Mouse (Mus musculus): ENCODE measurements around the gene Amigo2. TPM values are rescaled to one million over a fixed set of nuclear protein-coding genes. Genes with fewer than 3 reads are reported as not detected.

The Amigo2 gene
- polyA plus RNA-seq, 1 experiment from 2014 or later: 11.5 TPM

DNA sequence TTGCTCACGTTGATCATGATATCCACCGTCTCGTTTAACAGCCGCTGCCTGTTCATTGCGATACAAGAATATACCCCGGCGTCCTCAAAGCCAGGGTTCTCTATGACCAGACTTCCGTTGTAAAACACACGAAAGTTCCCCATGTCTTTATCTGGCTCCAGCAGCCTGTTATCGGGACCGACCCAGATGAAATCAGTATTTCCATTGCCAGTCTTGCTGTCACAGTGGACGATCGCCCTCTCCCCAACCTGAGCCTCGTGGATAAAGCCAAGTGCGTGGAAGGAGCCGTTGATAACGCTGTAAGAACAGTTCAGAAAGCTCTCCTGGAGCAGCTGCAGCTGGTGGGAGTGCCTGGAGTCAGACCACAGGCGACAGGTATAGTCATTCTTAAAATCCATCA, 1.7 kb downstream of the Amigo2 start:
- H3K36me3 ChIP-seq (replicated peaks; ENCODE audit: control insufficient read depth, insufficient read depth): no peaks in the 10 kb centered on the region
- WGBS: 87% methylated on average over 18 of the region's 18 CpGs
- H3K4me3 ChIP-seq (replicated peaks; ENCODE audit: low read length): no peak overlapping the region
- H3K9me3 ChIP-seq (ENCODE audit: control insufficient read depth, low read length): no peaks in the 10 kb centered on the region
- no peak for ATAC-seq (ENCODE audit: low FRiP score)
- 0 out of 2 replicates have a peak, but pooled peaks cover 8% of the 10 kb centered on the region for H3K27me3 ChIP-seq (ENCODE audit: control insufficient read depth, insufficient read depth, low read length)
- H3K4me2 ChIP-seq (replicated peaks): peak overlapping the region; percentile 66; the same call in 1 of the 2 replicates
- H3K27ac ChIP-seq: no peak overlapping the region
- H3K9ac ChIP-seq: no peak overlapping the region
- H3K4me1 ChIP-seq (replicated peaks; ENCODE audit: control insufficient read depth, insufficient read depth, low read length): peaks cover 16% of the 10 kb centered on the region
- no peak for DNase-seq (ENCODE audit: low spot score)

DNA sequence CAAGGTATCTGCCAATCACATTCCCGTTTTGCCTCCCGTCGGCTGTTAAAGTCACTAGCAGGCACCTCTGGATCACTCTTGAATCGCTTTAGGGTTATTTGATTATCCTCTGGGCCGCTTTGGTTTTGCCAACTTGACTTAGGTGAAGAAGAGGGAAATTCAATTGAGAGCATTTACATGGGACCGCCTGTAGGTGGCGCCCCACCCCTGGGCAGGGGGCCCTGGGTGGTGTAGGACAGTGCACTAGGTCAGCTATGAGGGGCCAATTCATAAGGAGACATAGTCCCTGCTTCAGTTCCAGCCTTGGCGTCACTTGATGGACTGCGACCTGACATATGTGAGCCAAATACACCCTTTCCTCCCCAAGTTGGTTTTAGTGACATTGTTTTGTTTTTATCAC, 10.1 kb downstream of the Amigo2 start:
- H3K4me2 ChIP-seq (replicated peaks): no peak overlapping the region
- no peak for ATAC-seq (ENCODE audit: low FRiP score)
- no peak for DNase-seq (ENCODE audit: low spot score)
- no peaks in the 10 kb centered on the region for H3K27me3 ChIP-seq (ENCODE audit: control insufficient read depth, insufficient read depth, low read length)
- no peaks in the 10 kb centered on the region for H3K36me3 ChIP-seq (replicated peaks; ENCODE audit: control insufficient read depth, insufficient read depth)
- no peaks in the 10 kb centered on the region for H3K4me1 ChIP-seq (replicated peaks; ENCODE audit: control insufficient read depth, insufficient read depth, low read length)
- 56% methylated on average over 9 of the region's 9 CpGs for WGBS
- no peak overlapping the region for H3K9ac ChIP-seq
- H3K27ac ChIP-seq: no peak overlapping the region
- H3K4me3 ChIP-seq (replicated peaks; ENCODE audit: low read length): no peak overlapping the region
- no peaks in the 10 kb centered on the region for H3K9me3 ChIP-seq (ENCODE audit: control insufficient read depth, low read length)

DNA sequence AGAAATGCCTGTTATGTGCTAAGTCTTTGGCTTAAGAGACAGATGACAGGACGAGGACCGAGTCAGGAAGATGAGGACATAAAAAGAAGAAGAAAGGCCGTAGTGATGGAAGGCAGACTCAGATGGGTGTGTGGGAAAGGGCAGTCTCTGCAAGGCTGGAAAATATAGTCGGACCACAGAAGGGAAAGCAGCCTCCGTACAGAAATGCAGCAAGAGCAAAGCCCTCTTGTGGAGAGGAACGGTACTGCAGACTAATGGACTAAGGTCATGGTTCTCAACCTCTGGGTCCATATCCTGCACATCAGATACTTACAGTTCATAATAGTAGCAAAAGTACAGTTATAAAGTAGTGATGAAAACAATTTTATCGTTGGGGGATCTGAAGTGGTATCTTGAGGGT, 11.9 kb downstream of the Amigo2 start:
- ATAC-seq (ENCODE audit: low FRiP score) (no peak), DNase-seq (ENCODE audit: low spot score) (peak; percentile 74)
- Histone ChIP-seq H3K4me3 (replicated peaks; ENCODE audit: low read length) (no peak overlapping the region), H3K4me2 (replicated peaks) (no peak overlapping the region), H3K27ac (no peak overlapping the region), H3K9ac (no peak overlapping the region), H3K4me1 (replicated peaks; ENCODE audit: control insufficient read depth, insufficient read depth, low read length) (no peaks in the 10 kb centered on the region), H3K9me3 (ENCODE audit: control insufficient read depth, low read length) (no peaks in the 10 kb centered on the region), H3K27me3 (ENCODE audit: control insufficient read depth, insufficient read depth, low read length) (no peaks in the 10 kb centered on the region), H3K36me3 (replicated peaks; ENCODE audit: control insufficient read depth, insufficient read depth) (no peaks in the 10 kb centered on the region)
- WGBS: 29% methylated on average over 7 of the region's 7 CpGs

DNA sequence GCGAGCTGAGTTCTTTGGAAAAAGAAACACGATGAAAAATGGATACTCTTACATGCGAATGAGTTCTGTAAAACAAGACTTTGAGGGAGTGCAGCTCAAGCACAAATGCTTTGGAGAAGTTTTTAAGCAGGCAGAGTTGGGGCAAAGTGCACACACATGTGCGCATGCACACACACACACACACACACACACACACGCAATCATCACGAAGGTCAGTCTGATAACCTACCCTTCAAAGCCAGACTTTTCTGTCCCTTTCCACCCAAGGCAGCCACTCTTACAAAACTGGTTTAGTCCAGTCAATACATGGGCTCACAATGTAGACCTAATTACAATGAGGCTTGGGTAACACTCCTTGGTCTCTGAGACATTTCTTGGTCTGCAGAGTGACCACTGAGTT, 13.0 kb downstream of the Amigo2 start:
- 95% methylated on average over 6 of the region's 6 CpGs for WGBS

DNA sequence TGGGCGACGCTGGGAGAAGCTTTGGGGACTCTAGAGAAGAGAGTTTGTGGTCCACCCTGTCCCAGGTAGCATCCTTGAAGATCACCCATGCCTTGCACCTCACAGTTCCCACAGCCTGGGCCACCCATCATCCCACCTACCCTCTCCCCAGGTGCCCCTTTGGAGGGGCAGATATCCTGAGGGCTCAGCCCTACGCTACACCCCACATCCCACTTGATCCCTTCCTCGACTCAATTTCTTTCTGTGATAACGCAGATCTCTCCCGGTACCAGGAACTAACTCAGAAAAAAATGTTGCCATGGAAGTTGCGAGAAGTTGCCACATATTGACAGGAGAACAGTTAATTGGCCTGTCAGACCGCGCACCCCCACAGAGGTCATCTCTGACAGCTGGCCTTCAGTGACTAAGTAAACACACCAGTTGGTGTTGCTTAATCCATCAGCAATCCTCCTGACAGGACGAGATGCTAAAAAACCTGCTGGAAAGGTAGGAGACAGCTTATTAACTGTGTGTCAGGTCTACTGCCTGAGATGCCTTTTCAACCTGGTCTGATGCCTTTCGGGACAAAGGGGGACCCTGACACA, 17.5 kb downstream of the Amigo2 start:
- H3K27me3 ChIP-seq (ENCODE audit: control insufficient read depth, insufficient read depth, low read length): no peaks in the 10 kb centered on the region
- 86% methylated on average over 11 of the region's 11 CpGs for WGBS

More for the DNA sequence above, 13.0 kb downstream of the Amigo2 start:
- Histone ChIP-seq H3K9ac (no peak overlapping the region), H3K9me3 (ENCODE audit: control insufficient read depth, low read length) (no peaks in the 10 kb centered on the region), H3K27ac (no peak overlapping the region), H3K27me3 (ENCODE audit: control insufficient read depth, insufficient read depth, low read length) (no peaks in the 10 kb centered on the region), H3K36me3 (replicated peaks; ENCODE audit: control insufficient read depth, insufficient read depth) (no peaks in the 10 kb centered on the region), H3K4me2 (replicated peaks) (no peak overlapping the region), H3K4me3 (replicated peaks; ENCODE audit: low read length) (no peak overlapping the region), H3K4me1 (replicated peaks; ENCODE audit: control insufficient read depth, insufficient read depth, low read length) (no peaks in the 10 kb centered on the region)
- no peak for ATAC-seq (ENCODE audit: low FRiP score)
- no peak for DNase-seq (ENCODE audit: low spot score)

DNA sequence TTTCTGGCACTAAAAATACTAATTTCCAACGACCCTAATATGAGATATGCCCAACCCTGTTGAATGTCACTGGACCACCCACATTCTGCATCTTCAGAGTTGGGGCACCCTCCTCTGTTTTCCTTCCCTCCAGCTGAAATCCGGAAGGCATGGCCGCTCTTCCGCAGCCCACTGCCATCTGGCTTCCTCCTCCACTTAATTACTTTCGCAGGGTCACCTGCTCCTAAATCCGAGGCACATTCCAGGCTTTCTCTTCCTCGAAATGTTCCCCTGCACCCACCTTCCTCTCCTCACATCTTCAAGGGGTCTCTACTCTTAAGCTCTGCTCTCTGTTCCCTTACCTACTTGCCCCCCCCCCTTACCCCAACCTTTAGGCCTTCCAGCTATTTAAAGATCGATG, 23.1 kb downstream of the Amigo2 start:
- no peak for ATAC-seq (ENCODE audit: low FRiP score)
- WGBS: 78% methylated on average over 8 of the region's 8 CpGs

More for the DNA sequence above, 17.5 kb downstream of the Amigo2 start:
- no peak for DNase-seq (ENCODE audit: low spot score)
- Histone ChIP-seq H3K4me3 (replicated peaks; ENCODE audit: low read length) (no peak overlapping the region), H3K27ac (no peak overlapping the region), H3K9ac (no peak overlapping the region), H3K9me3 (ENCODE audit: control insufficient read depth, low read length) (no peaks in the 10 kb centered on the region), H3K4me2 (replicated peaks) (no peak overlapping the region), H3K4me1 (replicated peaks; ENCODE audit: control insufficient read depth, insufficient read depth, low read length) (no peaks in the 10 kb centered on the region), H3K36me3 (replicated peaks; ENCODE audit: control insufficient read depth, insufficient read depth) (no peaks in the 10 kb centered on the region)
- no peak for ATAC-seq (ENCODE audit: low FRiP score)

DNA sequence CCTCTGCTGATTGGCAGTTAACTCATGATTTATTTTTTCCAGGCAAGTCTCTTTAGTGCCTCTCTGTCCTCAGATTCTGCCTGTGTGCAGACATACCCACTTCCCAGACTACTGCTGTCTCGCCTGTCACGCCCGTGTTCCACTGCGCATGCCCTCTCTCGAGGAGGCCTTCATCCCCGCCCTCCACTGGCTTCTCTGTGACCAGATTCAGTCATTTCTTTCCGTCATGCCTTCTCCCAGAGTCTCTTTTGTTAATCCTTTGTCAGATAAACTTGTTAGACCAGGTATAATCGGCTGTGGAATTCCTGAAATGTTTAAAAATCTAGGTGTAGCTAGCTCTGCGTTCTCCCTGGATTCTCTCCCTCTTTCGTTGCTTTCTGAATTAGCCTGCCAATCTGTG, 23.7 kb downstream of the Amigo2 start:
- WGBS: 87% methylated on average over 10 of the region's 10 CpGs
- Histone ChIP-seq H3K9ac (no peak overlapping the region), H3K27ac (no peak overlapping the region), H3K27me3 (ENCODE audit: control insufficient read depth, insufficient read depth, low read length) (no peaks in the 10 kb centered on the region), H3K9me3 (ENCODE audit: control insufficient read depth, low read length) (no peaks in the 10 kb centered on the region), H3K4me1 (replicated peaks; ENCODE audit: control insufficient read depth, insufficient read depth, low read length) (no peaks in the 10 kb centered on the region), H3K4me2 (replicated peaks) (no peak overlapping the region), H3K36me3 (replicated peaks; ENCODE audit: control insufficient read depth, insufficient read depth) (no peaks in the 10 kb centered on the region), H3K4me3 (replicated peaks; ENCODE audit: low read length) (no peak overlapping the region)
- ATAC-seq (ENCODE audit: low FRiP score) (no peak), DNase-seq (ENCODE audit: low spot score) (no peak)

More for the DNA sequence above, 23.1 kb downstream of the Amigo2 start:
- Histone ChIP-seq H3K4me3 (replicated peaks; ENCODE audit: low read length) (no peak overlapping the region), H3K9me3 (ENCODE audit: control insufficient read depth, low read length) (no peaks in the 10 kb centered on the region), H3K4me1 (replicated peaks; ENCODE audit: control insufficient read depth, insufficient read depth, low read length) (no peaks in the 10 kb centered on the region), H3K4me2 (replicated peaks) (no peak overlapping the region), H3K9ac (no peak overlapping the region), H3K36me3 (replicated peaks; ENCODE audit: control insufficient read depth, insufficient read depth) (no peaks in the 10 kb centered on the region), H3K27ac (no peak overlapping the region), H3K27me3 (ENCODE audit: control insufficient read depth, insufficient read depth, low read length) (no peaks in the 10 kb centered on the region)
- no peak for DNase-seq (ENCODE audit: low spot score)

DNA sequence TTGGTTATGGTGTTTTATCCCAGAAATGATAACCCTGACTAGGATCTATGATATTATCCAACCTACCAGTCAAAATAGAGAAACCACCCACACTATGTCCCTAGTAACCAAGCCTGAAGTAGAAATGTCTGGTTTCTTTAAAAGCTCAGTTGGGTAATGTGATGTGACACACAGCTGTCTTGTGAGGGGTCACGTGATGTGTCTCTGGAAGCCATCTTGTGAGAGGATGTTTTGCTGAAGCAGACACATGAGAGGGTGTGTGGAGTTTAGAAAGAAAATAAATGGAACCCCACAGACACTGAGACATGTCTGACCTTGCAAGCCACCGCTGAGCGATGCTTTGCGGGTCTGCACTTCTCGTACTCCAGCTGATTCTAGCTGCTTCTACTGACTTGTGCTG, 30.2 kb downstream of the Amigo2 start:
- Histone ChIP-seq H3K27ac (no peak overlapping the region), H3K4me2 (replicated peaks) (no peak overlapping the region), H3K9ac (no peak overlapping the region), H3K9me3 (ENCODE audit: control insufficient read depth, low read length) (no peaks in the 10 kb centered on the region), H3K4me1 (replicated peaks; ENCODE audit: control insufficient read depth, insufficient read depth, low read length) (no peaks in the 10 kb centered on the region), H3K27me3 (ENCODE audit: control insufficient read depth, insufficient read depth, low read length) (no peaks in the 10 kb centered on the region), H3K4me3 (replicated peaks; ENCODE audit: low read length) (no peak overlapping the region), H3K36me3 (replicated peaks; ENCODE audit: control insufficient read depth, insufficient read depth) (no peaks in the 10 kb centered on the region)
- DNase-seq (ENCODE audit: low spot score): no peak
- ATAC-seq (ENCODE audit: low FRiP score): no peak
- WGBS: 93% methylated on average over 5 of the region's 5 CpGs

DNA sequence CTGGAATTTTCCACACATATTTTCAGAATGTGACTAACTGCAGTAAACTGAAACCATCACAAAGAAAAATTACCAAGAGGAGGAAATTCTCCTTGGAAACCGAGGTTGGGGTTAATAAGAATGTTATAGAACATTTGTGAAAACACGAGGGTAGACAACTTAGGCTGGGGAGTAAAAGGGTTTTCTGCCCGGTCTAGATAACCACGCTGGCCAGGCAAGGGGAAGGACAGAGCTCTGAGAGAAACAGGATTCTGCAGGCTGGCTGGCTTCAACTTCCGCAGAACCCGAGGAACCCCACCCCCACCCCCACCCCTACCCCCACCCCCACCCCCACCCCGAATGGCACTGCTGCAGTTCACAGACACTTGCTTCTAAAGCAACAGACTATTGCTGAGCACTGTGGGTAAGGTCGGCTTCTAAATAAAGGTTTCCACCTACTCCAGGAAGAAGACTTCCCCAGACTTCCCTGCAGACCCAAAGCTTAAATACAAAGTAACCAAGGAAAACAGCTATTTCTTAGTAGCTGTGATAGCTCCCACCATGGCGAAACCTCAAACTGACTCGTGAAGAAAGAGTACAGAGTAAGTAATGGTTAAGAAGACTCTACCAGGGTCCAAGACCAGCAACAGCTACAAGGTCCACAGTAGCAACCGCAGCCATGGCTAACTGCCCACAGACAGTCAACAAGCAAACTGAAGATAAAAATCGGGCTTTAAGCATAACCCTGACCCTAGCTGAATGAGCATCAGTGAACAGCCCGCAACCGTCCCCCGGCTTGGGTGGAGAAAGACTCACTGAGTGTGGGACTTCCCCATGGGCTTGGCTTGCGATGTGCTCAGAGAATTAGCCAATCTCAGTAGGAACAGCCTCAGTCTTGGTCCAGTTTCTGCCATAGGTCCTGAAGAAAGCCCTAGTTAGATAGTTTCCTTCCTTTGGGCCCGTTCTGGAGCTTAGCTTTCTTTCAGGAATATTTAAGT, 34.3 kb downstream of the Amigo2 start:
- H3K27ac ChIP-seq: no peak overlapping the region
- no peak overlapping the region for H3K4me2 ChIP-seq (replicated peaks)
- DNase-seq (ENCODE audit: low spot score) (no peak), ATAC-seq (ENCODE audit: low FRiP score) (no peak)
- no peaks in the 10 kb centered on the region for H3K27me3 ChIP-seq (ENCODE audit: control insufficient read depth, insufficient read depth, low read length)
- no peaks in the 10 kb centered on the region for H3K4me1 ChIP-seq (replicated peaks; ENCODE audit: control insufficient read depth, insufficient read depth, low read length)
- H3K36me3 ChIP-seq (replicated peaks; ENCODE audit: control insufficient read depth, insufficient read depth): no peaks in the 10 kb centered on the region
- no peaks in the 10 kb centered on the region for H3K9me3 ChIP-seq (ENCODE audit: control insufficient read depth, low read length)
- WGBS: 86% methylated on average over 17 of the region's 17 CpGs
- no peak overlapping the region for H3K4me3 ChIP-seq (replicated peaks; ENCODE audit: low read length)
- no peak overlapping the region for H3K9ac ChIP-seq

All from hindbrain, embryonic 14.5 days (tissue).